Mouse (Mus musculus) gastrocnemius, adult 18-20 months (tissue): ENCODE results near the gene Ralgds. TPM values are rescaled to one million over a fixed set of nuclear protein-coding genes. Genes with fewer than 3 reads are reported as not detected.

Experiments
- DNase-seq: peaks from one replicate; pipeline ENCODE4 v3.0.0; 2021; ENCODE audit warnings: low spot score
- total RNA-seq, 2 experiments: library from RNA; stranded (reverse); gene quantifications; 2 replicates each; pipeline ENCODE4 v1.2.3; 2021

Ralgds gene
- total RNA-seq, 2 experiments from 2014 or later = 6.1 to 8.9 TPM

GRCm38 (mm10) chr2:28552301-28552700, 39.4 kb downstream of the Ralgds start:
- no peak for DNase-seq

DNA sequence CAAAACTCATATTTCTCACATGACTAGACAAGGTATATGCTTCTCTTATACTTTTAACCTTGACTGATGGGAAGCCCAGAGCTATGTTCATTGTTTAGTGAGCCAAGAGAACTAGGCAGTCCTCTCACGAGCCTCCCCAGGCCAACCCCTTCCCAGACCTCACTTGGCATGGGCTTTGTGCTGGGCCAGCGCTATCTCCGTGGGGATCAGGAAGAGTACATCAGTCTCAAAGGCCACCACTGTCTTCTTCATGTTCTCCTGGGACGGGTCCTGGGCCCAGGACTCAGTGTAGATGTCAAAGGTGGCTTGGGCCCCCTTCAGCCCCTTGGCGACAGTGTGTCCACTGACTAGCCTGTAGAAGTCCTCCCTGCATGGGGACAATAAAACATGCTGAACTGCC, 44.5 kb downstream of the Ralgds start:
- DNase-seq = no peak

DNA sequence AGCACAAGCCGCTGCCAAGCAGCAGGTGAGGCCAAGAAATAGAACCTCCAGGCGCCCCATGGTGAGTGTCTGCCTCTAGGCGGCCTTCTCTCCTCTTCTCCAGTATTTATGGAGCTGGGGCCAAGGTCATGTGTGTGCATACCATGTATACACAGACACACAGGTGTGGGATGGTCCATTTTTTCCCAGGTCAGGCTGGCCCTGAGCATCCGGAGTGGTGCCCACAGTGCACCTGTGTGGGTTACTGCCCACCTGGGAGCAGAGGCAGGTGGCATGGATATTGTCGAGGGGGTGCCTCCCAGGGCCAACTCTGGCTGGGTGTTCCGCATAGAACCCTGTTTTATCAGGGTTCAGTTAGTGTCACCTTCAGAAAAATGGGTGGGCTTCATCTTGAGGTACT, 50.4 kb downstream of the Ralgds start, which contains the start of gene Cel:
TSS of gene Cel (minus strand) at position 101 of the 400 bp plus-strand sequence.
- no peak for DNase-seq

GRCm38 (mm10) chr2:28563830-28564229, 50.9 kb downstream of the Ralgds start:
- DNase-seq = no peak

DNA sequence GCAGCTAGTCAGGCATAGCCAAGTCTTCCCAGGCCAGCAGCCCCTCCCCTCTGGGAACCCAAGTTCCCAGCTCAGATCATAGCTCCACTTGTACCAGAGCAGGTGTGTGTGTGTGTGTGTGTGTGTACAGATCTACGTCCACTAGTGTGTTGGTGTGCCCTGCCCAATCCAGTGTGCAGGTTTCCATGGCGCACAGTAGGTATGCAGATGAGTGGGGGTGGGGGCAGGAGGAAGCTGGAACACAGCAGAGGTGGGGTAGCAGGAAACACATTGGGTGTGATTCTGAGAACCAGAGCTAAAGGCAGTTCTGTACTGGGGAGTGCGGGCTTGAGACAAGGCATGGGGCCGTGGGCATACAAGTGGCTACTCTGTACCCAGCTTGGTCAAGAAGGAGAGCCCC, 51.5 kb downstream of the Ralgds start:
- no peak for DNase-seq

GRCm38 (mm10) chr2:28566545-28566944, 53.6 kb downstream of the Ralgds start:
- DNase-seq = no peak

- DNase-seq = no peak
Observed at GRCm38 (mm10) chr2:28569903-28570302, 57.0 kb downstream of the Ralgds start.

GRCm38 (mm10) chr2:28575341-28575740, 62.4 kb downstream of the Ralgds start:
- no peak for DNase-seq

GRCm38 (mm10) chr2:28576815-28577214, 63.9 kb downstream of the Ralgds start:
- DNase-seq = no peak

GRCm38 (mm10) chr2:28578003-28578402, 65.1 kb downstream of the Ralgds start:
- peak; percentile 15 for DNase-seq

DNA sequence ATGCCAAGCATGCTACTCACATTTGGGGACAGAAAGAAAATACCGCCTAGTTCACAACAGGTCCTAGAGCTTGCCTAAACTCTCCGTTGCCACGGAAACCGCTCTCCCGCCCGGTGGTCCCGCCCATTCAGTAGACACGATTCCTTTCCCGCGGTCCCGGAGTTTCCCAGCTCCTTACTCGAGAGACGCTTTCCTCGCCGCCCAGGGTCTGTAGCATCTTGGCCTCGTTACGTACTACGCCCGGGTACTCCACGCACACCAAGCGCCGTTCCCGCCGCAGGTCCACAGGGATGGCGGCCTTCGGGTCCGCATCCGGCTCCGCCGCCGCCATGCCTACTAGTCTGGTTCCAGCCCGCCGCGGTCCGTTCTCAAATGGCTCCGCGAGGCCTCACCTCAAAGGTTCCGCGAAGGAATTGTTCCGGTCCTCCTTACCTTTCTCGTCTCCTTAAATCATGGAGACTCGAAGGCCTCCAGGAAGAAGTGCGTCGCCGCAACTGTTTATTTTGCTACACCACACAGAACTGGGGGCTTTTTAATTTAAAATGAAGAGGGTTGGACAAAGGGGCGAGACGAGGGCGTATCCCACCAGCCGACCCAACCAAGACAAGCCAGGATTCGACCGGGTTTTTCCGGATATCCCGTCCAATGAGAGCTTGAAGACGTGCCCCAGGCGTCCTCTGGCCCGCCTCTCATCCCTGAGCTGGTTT, 69.9 kb downstream of the Ralgds start:
- DNase-seq = peak; percentile 86

DNA sequence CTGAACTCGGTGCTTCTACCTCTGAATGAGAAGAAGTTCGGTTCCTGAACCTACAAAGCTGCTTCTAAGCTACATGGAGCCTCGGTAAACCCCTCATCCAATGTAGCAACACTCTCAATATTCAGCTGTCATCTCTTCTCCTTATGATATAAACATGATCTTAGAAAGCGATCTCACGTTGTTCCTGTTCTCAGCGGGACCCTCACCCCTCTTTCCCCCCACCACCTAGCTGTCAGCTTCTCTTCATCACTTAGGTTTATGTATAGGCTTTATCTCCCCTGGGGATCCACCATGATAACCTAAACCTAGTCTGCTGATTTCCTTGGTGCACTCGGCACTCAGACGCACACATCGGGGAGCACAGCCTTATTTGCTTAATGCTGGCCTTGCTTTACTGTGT, 70.7 kb downstream of the Ralgds start, which contains the start of gene Gtf3c5:
TSS of gene Gtf3c5 (minus strand) at position 101 of the 400 bp plus-strand sequence.
- no peak for DNase-seq

- peak; percentile 82 for DNase-seq
Observed at GRCm38 (mm10) chr2:28585043-28585571, 72.2 kb downstream of the Ralgds start.

GRCm38 (mm10) chr2:28585730-28586129, 72.8 kb downstream of the Ralgds start:
- no peak for DNase-seq

- no peak for DNase-seq
Observed at GRCm38 (mm10) chr2:28588574-28588973, 75.6 kb downstream of the Ralgds start.

DNA sequence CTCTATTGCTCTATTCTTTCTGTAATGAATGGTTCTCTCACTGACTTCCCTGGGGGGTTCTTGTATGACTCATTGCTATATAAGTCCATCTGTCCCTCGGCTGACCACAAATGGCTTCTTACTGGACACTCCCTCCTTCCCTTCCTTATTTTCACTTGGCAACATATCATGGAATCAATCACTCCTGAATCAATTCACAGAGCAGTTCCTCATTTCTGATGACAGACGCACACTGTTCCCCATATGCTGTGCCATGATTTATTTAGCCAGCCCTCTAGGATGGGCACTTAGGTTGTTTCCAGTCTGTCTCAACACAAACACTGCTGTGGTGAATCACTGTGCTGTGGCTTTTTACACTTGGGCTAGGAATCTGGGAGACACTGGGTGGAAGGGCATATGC, 78.6 kb downstream of the Ralgds start:
- no peak for DNase-seq

- peak; percentile 63 for DNase-seq
Observed at GRCm38 (mm10) chr2:28592809-28593208, 79.9 kb downstream of the Ralgds start.

GRCm38 (mm10) chr2:28596021-28596420, 83.1 kb downstream of the Ralgds start:
- no peak for DNase-seq

DNA sequence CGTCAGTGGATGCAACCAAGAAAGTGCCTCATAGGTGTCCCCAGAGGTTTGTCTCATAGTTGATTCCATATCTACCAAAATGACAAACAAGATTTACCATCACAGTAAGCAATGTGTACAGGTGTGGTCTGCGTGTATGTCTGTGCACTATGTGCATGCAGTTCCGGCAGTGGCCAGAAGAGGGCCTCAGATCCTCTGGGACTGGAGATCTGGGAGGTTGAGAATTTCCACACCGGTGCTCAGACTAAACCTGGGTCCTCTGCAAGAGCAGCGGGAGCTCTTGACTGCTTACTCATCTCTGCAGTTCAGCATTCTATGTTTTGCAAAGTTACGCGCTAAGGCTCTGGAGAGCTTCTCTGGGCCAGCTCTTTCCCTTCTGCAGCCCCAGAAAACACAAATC, 84.1 kb downstream of the Ralgds start:
- DNase-seq = no peak

DNA sequence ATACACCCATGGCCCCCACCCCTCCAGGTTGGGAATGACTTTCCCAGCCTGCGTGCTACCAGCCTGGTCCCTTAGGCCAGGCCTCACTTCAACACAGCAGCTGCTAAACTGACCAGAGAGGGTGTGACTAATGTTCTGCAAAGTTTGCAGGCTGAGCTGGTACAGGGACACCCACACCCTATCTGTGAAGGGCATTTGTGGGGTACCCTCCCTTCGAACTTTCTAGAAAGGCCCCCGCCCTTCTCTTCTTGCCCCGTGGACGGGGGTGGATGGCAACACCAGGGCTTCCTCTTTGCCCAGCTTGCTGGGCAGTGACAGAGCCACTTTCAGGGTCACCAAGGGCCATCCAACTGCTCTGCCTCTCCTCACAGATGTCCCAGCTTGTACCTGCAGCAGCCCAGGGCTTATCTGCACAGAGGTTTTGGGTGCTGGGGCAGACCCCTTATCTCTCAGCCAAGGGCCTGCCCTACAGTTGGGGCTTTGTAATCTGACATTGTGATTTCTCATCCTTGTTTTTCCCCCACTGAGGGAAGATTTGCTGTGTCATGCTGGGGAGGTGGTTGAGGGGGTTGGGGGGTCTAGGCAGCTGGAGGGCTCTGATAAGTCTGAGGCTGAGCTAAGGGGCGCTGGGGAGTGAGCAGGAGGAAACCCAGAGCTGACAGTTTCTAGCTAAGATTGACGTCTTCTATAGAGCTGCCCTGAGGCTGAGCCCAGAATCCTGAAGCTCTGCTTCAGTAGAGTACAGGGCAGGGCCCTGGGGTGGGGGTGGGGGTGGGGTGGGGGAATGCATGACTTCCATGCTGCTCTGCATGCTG, 85.0 kb downstream of the Ralgds start:
- no peak for DNase-seq

DNA sequence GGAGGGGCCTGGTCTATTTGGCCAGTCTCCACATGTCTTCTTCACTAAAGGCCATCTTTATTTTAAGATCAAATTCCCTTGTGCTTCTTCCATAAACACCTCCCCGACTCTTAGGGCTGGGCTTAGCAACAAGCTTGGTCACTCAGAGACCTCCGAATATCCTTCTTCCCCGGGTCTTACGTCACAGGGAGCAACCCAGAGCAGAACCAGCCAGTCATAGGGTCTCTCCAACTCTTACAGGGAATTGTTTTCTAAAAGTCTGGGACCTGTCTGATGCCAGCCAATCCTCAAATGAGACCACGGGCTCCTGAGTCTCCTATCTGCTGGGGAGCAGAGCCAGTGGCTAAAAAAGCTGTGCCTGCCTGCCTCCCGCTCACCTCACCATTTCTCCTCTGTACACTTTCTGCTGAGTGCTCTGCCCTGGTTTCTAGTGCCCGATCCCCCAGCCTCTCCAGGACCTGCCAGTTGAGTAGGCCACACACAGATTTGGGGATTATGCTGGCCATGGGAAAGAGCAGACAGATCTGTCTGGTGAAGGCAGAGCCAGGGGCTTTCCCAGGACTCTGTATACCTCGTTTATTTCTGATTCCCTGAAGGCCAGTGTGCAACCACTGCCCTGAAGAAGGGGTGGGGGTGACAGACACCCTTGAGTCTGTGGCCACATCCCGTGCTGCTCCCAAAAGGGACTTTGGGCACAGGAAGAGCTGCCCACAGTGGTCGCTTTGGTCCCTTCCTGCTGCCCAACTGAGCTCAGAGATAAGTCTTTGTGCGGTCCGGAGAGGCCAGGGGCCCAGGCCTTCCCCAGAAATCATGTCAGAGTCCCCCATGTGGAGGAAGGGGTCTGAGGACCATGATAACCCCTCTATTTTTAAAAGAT, 86.0 kb downstream of the Ralgds start:
- no peak for DNase-seq

GRCm38 (mm10) chr2:28599569-28599900, 86.6 kb downstream of the Ralgds start:
- DNase-seq = no peak
